Mouse (Mus musculus) testis, adult 2 months (tissue): ENCODE results near the gene Aimp1.

Source experiments
- CTCF ChIP-seq: fragments of 200-500 bp; IDR thresholded peaks from 2 replicates; pipeline ENCODE4 v1.5.1; 2012; ENCODE audit warnings: low read depth, mild to moderate bottlenecking, inconsistent platforms, low read length, moderate library complexity; ENCODE audit not compliant: control insufficient read depth, insufficient read depth, insufficient replicate concordance
- POLR2A ChIP-seq: fragments of 200-500 bp; IDR thresholded peaks from 2 replicates; pipeline ENCODE4 v1.6.1; 2012; ENCODE audit warnings: low read depth, mild to moderate bottlenecking, inconsistent platforms, low read length, moderate library complexity; ENCODE audit not compliant: control insufficient read depth

DNA sequence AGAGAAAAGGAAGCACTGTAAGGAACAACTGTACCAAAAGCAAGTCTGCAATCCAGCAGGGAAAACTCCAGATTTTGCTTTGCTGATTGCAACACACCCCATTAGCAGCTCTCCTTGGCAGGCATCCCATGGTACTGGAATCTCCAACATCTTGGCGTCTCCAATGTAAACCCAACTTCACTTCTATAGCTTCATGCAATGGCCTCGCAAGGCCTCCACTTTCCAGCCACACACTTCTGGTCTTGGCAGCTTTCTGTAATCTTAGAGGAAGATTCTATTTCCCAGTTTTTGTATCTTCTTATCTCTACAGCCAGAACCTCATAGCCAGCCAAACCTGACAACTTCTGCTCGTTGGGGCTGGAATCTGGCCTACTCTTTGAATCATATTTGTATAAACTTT, 32.4 kb downstream of the Aimp1 start:
- TF ChIP-seq CTCF (no peak), POLR2A (no peak)
